Mouse (Mus musculus) stomach, embryonic 16.5 days (tissue): ENCODE results near the gene Ino80b. TPM values are rescaled to one million over a fixed set of nuclear protein-coding genes. Genes with fewer than 3 reads are reported as not detected.

Source experiments
- ATAC-seq: fragments of 200-750 bp; cut with Nextera tagmentation; 2 replicates; pipeline ENCODE4 v1.8.0; 2017; ENCODE audit warnings: moderate number of reproducible peaks, moderate TSS enrichment; ENCODE audit not compliant: insufficient read depth, low FRiP score
- H3K27ac ChIP-seq: fragments of 300-500 bp; sonication (generic); 2 replicates; pipeline ENCODE4 v1.5.1; 2014; ENCODE audit warnings: low read length
- H3K27me3 ChIP-seq: fragments of 300-500 bp; sonication (generic); 2 replicates; pipeline ENCODE4 v1.6.1; 2014; ENCODE audit warnings: low read length, control low read depth, mixed read lengths; ENCODE audit not compliant: control insufficient read depth, insufficient read depth
- H3K36me3 ChIP-seq: fragments of 300-500 bp; sonication (generic); 2 replicates; pipeline ENCODE4 v1.6.1; 2014; ENCODE audit warnings: low read length; ENCODE audit not compliant: control insufficient read depth, insufficient read depth
- H3K4me1 ChIP-seq: fragments of 300-500 bp; sonication (generic); 2 replicates; pipeline ENCODE4 v1.6.1; 2014; ENCODE audit warnings: low read length, control low read depth, mixed read lengths; ENCODE audit not compliant: control insufficient read depth, insufficient read depth
- H3K4me2 ChIP-seq: fragments of 300-500 bp; sonication (generic); 2 replicates; pipeline ENCODE4 v1.6.1; 2014; ENCODE audit warnings: low read depth, low read length, mixed read lengths
- H3K4me3 ChIP-seq: fragments of 300-500 bp; sonication (generic); replicated peaks from 2 replicates; pipeline ENCODE4 v1.5.1; 2014; ENCODE audit warnings: mild to moderate bottlenecking, low read length
- H3K9ac ChIP-seq: fragments of 300-500 bp; sonication (generic); 2 replicates; pipeline ENCODE4 v1.6.1; 2014; ENCODE audit warnings: low read length
- H3K9me3 ChIP-seq: fragments of 300-500 bp; sonication (generic); replicated peaks from 2 replicates; pipeline ENCODE4 v1.6.1; 2016; ENCODE audit warnings: low read length, control low read depth; ENCODE audit not compliant: control insufficient read depth
- WGBS: fragments of 180-500 bp; shearing (Covaris S2); extraction: QIAGEN DNeasy Blood & Tissue Kit; methylation state at CpG from one replicate; pipeline ENCODE4 v1.1.7; 2014; 5-methylcytosine and 5-hydroxymethylcytosine counted together
- polyA plus RNA-seq: library from polyadenylated mRNA; unstranded; fragments of >200 nt; fragmentation: Nextera tagmentation; extraction: Ambion mirVana; gene quantifications from 2 replicates; pipeline ENCODE4 v1.2.1, GENCODE M21; 2015

Ino80b gene
- polyA plus RNA-seq = 7.9 and 8.4 TPM in 2 replicates

DNA sequence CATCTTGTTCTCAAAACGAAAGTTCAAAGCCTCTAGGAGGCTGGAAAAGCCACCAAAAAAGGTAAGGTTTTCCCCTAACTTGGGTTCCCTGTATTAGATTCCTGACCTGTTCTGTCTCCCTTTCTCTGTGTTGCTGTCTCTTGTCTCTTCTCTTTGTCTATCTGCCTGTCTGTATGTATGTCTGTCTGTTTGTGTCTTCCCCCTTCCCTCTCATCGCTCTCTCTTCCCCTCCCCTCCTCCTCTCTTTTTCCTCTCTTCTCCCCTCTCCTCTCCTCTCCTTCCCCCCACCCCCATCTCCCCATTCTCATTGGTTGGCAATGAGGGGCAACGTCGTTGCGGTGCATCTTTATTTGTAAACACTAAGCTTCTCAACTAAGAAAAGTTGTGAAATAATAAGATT, at the start of gene Ino80b:
Gene Ino80b (minus strand): TSS at position 101 of the 400 bp plus-strand sequence.
- no peaks in the 10 kb centered on the region for H3K27me3 ChIP-seq
- peak within 1 kb of the TSS; percentile 62; the same call in 1 of the 2 replicates for H3K27ac ChIP-seq
- ATAC-seq = no peak
- H3K9ac ChIP-seq = peak within 1 kb of the TSS; percentile 87
- peaks cover 25% of the 10 kb centered on the region for H3K4me1 ChIP-seq
- peak within 1 kb of the TSS; percentile 85 for H3K4me2 ChIP-seq
- no peaks in the 10 kb centered on the region for H3K36me3 ChIP-seq
- 20% methylated on average over 5 of the region's 5 CpGs for WGBS
- H3K9me3 ChIP-seq = no peaks in the 10 kb centered on the region
- H3K4me3 ChIP-seq = peak within 1 kb of the TSS; percentile 80

DNA sequence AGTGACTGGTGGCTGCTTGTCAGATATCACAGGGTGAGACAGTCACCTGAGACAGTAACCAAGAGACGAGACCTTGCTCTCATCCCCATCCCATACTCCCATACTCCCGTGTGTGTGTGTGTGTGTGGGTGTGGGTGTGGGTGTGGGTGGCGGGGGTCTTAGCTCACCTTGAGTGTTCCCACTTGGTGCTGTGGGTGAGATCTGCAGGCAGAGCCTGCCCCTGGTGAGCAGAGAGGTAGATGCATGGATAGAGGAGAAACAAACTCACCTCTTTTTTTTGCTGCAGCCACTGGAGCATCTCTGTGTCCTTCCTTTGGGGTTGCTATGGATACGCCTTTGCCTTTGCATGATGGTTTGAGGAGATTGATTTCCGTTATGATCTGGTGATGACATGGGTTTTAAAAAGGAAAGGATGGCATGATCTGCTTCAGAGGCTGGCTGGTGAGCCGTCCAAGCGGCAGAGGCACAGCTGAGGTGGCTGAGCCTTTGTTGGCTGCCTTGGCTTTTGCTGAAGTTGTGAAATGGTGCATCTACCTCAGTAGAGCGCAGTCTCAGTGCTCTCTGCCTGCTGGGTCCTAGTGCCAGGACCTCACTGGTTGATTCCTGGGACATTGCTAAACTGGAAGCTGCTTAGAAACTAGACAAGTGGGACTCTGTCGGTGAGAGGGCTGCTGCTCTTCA, 47.1 kb upstream of the Ino80b start:
- H3K9me3 ChIP-seq = no peaks in the 10 kb centered on the region
- no peak overlapping the region for H3K4me2 ChIP-seq
- no peaks in the 10 kb centered on the region for H3K36me3 ChIP-seq
- H3K27ac ChIP-seq = no peak overlapping the region
- no peaks in the 10 kb centered on the region for H3K27me3 ChIP-seq
- 66% methylated on average over 9 of the region's 9 CpGs for WGBS
- no peak for ATAC-seq
- no peaks in the 10 kb centered on the region; the same call in 1 of the 2 replicates for H3K4me1 ChIP-seq
- H3K9ac ChIP-seq = no peak overlapping the region
- H3K4me3 ChIP-seq = no peak overlapping the region

- 77% methylated on average over 5 of the region's 5 CpGs for WGBS
- Histone ChIP-seq H3K9me3 (no peaks in the 10 kb centered on the region), H3K4me1 (peaks cover 6% of the 10 kb centered on the region; the same call in 1 of the 2 replicates), H3K27me3 (no peaks in the 10 kb centered on the region), H3K4me3 (no peak overlapping the region), H3K27ac (no peak overlapping the region), H3K4me2 (no peak overlapping the region), H3K9ac (no peak overlapping the region), H3K36me3 (no peaks in the 10 kb centered on the region)
- no peak for ATAC-seq
Observed at GRCm38 (mm10) chr6:83171063-83171462, 45.8 kb upstream of the Ino80b start.

GRCm38 (mm10) chr6:83169872-83170271, 44.6 kb upstream of the Ino80b start:
- Histone ChIP-seq H3K9me3 (no peaks in the 10 kb centered on the region), H3K4me2 (no peak overlapping the region), H3K4me3 (no peak overlapping the region), H3K27me3 (no peaks in the 10 kb centered on the region), H3K4me1 (peaks cover 9% of the 10 kb centered on the region), H3K9ac (no peak overlapping the region), H3K27ac (no peak overlapping the region), H3K36me3 (no peaks in the 10 kb centered on the region)
- 75% methylated on average over 5 of the region's 5 CpGs for WGBS
- no peak for ATAC-seq

DNA sequence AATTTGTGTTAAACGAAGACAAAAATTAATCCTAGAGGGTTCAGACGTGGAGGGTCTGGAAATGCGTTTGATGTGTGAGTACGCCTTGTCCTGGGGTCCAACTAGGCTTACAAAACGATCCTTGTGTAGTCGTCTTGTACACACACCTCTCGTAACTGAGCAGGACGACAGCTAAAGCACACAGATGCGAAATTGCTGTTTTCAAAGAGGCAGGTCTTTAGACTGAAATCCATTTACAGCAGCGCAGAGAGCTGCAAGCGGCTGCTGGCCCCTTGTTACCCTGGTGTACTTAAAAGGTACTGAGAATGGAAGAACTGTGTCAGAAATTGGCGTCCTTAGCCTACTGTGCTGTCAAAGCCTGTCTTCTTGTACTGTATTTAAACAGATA, 41.0 kb upstream of the Ino80b start:
- Histone ChIP-seq H3K4me1 (peaks cover 25% of the 10 kb centered on the region), H3K27me3 (peaks cover 14% of the 10 kb centered on the region), H3K27ac (peak overlapping the region; percentile 88), H3K9ac (peak overlapping the region; percentile 93), H3K4me3 (peak overlapping the region; percentile 86), H3K4me2 (peak overlapping the region; percentile 79), H3K36me3 (no peaks in the 10 kb centered on the region), H3K9me3 (no peaks in the 10 kb centered on the region)
- under 1% methylated on average over 12 of the region's 12 CpGs for WGBS
- ATAC-seq = no peak

- peak within 1 kb of the TSS; percentile 88 for H3K27ac ChIP-seq
- H3K27me3 ChIP-seq = peaks cover 19% of the 10 kb centered on the region
- no peaks in the 10 kb centered on the region for H3K9me3 ChIP-seq
- ATAC-seq = peak; percentile 86
- H3K4me2 ChIP-seq = peak within 1 kb of the TSS; percentile 79
- peak within 1 kb of the TSS; percentile 86 for H3K4me3 ChIP-seq
- no peaks in the 10 kb centered on the region for H3K36me3 ChIP-seq
- H3K9ac ChIP-seq = peak within 1 kb of the TSS; percentile 93
- under 1% methylated on average over 55 of the region's 58 CpGs for WGBS
- H3K4me1 ChIP-seq = peaks cover 25% of the 10 kb centered on the region
Observed at GRCm38 (mm10) chr6:83165607-83166242, 40.5 kb upstream of the Ino80b start, which contains the start of gene Dctn1. Gene Dctn1 (plus strand): TSS chr6:83165920.

DNA sequence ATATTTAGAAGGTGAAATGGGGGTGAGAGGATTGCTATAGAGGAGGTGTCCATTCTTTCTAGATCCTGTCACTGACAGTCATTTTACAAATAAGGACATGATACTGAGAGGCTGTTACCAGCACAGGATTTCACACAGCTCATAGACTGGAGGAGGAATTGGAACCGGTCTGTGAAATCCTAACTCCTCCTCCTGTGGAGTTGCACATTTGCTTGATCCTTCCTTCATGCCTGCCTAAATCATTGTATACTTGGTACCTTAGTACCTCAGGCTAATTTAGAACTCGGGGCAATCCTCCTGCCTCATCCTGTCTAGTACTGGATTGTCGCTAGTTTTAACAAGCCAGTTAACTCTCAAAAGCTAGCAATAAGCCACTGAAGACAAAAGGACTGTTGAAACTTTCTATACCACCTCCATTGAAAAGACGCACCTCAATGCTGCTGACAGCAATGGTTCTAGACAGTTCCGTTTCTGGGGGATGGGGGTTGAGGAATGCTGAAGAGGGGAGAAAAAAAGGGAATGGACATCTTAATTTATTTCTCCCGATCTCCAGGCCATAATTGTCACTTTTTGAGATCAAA, 39.9 kb upstream of the Ino80b start:
- H3K27me3 ChIP-seq = peaks cover 21% of the 10 kb centered on the region
- H3K27ac ChIP-seq = peak overlapping the region; percentile 53
- peak overlapping the region; percentile 93 for H3K9ac ChIP-seq
- H3K4me2 ChIP-seq = peak overlapping the region; percentile 79
- H3K36me3 ChIP-seq = no peaks in the 10 kb centered on the region
- peak overlapping the region; percentile 86 for H3K4me3 ChIP-seq
- H3K4me1 ChIP-seq = peaks cover 25% of the 10 kb centered on the region
- no peaks in the 10 kb centered on the region for H3K9me3 ChIP-seq
- no peak; the same call in 1 of the 2 replicates for ATAC-seq
- 3% methylated on average over 6 of the region's 6 CpGs for WGBS

GRCm38 (mm10) chr6:83162701-83163100, 37.5 kb upstream of the Ino80b start:
- no peak for ATAC-seq
- Histone ChIP-seq H3K4me1 (peaks cover 25% of the 10 kb centered on the region), H3K4me3 (peak overlapping the region; percentile 44), H3K36me3 (no peaks in the 10 kb centered on the region), H3K27me3 (peaks cover 21% of the 10 kb centered on the region), H3K9me3 (no peaks in the 10 kb centered on the region), H3K4me2 (peak overlapping the region; percentile 77), H3K27ac (no peak overlapping the region), H3K9ac (peak overlapping the region; percentile 70)
- WGBS = 1% methylated on average over 8 of the region's 8 CpGs
